Mouse (Mus musculus): ENCODE measurements at regions not wholly inside any gene's neighbourhood (a gene's known extent, or its start where the extent isn't known, plus 50 kb on each side); places are given as distances from the start of the nearest gene placed in this dataset.

- DNase-seq (ENCODE audit: low spot score in 2 of 2), result no peak
Measured at GRCm38 (mm10) chr14:120102010-120102748, 59.9 kb upstream of the Oxgr1 start.

GRCm38 (mm10) chr14:120102749-120103142 lies 60.5 kb upstream of the Oxgr1 start:
- DNase-seq (ENCODE audit: low spot score in 2 of 2), result no peak

- no peak for DNase-seq (ENCODE audit: low spot score in 2 of 2)
Measured at GRCm38 (mm10) chr14:120109846-120110245, 67.6 kb upstream of the Oxgr1 start.

- DNase-seq (ENCODE audit: low spot score in 2 of 2), result no peak
Measured at GRCm38 (mm10) chr14:120113316-120113715, 71.1 kb upstream of the Oxgr1 start.

GRCm38 (mm10) chr14:120118582-120118981 lies 76.3 kb upstream of the Oxgr1 start:
- DNase-seq (ENCODE audit: low spot score in 2 of 2), result no peak

- DNase-seq (ENCODE audit: low spot score in 2 of 2), result no peak
Measured at GRCm38 (mm10) chr14:120119094-120119501, 76.9 kb upstream of the Oxgr1 start.

GRCm38 (mm10) chr14:120119506-120119905 lies 77.3 kb upstream of the Oxgr1 start:
- no peak for DNase-seq (ENCODE audit: low spot score in 2 of 2)

GRCm38 (mm10) chr14:120120261-120120660 lies 78.0 kb upstream of the Oxgr1 start:
- no peak for DNase-seq (ENCODE audit: low spot score in 2 of 2)

GRCm38 (mm10) chr14:120125315-120125714 lies 83.1 kb upstream of the Oxgr1 start:
- DNase-seq (ENCODE audit: low spot score in 2 of 2), result no peak

GRCm38 (mm10) chr14:120127481-120127880 lies 85.2 kb upstream of the Oxgr1 start:
- DNase-seq (ENCODE audit: low spot score in 2 of 2), result no peak

- DNase-seq (ENCODE audit: low spot score in 2 of 2), result no peak
Measured at GRCm38 (mm10) chr14:120134346-120135008, 92.2 kb upstream of the Oxgr1 start.

GRCm38 (mm10) chr14:120135198-120135597 lies 93.0 kb upstream of the Oxgr1 start:
- DNase-seq (ENCODE audit: low spot score in 2 of 2), result no peak

GRCm38 (mm10) chr14:120136736-120137135 lies 94.5 kb upstream of the Oxgr1 start:
- DNase-seq (ENCODE audit: low spot score in 2 of 2), result no peak

- peak; percentile 88 to 94 for DNase-seq (ENCODE audit: low spot score in 2 of 2)
Measured at GRCm38 (mm10) chr14:120137680-120138136, 95.5 kb upstream of the Oxgr1 start.

GRCm38 (mm10) chr14:120138546-120138945 lies 96.3 kb upstream of the Oxgr1 start:
- DNase-seq (ENCODE audit: low spot score in 2 of 2), result no peak

- no peak for DNase-seq (ENCODE audit: low spot score in 2 of 2)
Measured at GRCm38 (mm10) chr14:120139256-120139655, 97.0 kb upstream of the Oxgr1 start.

- no peak for DNase-seq (ENCODE audit: low spot score in 2 of 2)
Measured at GRCm38 (mm10) chr14:120139671-120140071, 97.4 kb upstream of the Oxgr1 start.

- no peak for DNase-seq (ENCODE audit: low spot score in 2 of 2)
Measured at GRCm38 (mm10) chr14:120140211-120140610, 98.0 kb upstream of the Oxgr1 start.

GRCm38 (mm10) chr14:120140791-120141747 lies 98.8 kb upstream of the Oxgr1 start:
- no peak for DNase-seq (ENCODE audit: low spot score in 2 of 2)

GRCm38 (mm10) chr14:120142281-120142680 lies 100.0 kb upstream of the Oxgr1 start:
- DNase-seq (ENCODE audit: low spot score in 2 of 2), result no peak

- DNase-seq (ENCODE audit: low spot score in 2 of 2), result no peak
Measured at GRCm38 (mm10) chr14:120144451-120144850, 102.2 kb upstream of the Oxgr1 start.

GRCm38 (mm10) chr14:120146312-120146711 lies 104.1 kb upstream of the Oxgr1 start:
- DNase-seq (ENCODE audit: low spot score in 2 of 2), result no peak

Measured in urinary bladder, postnatal 36 days (tissue).